Mouse (Mus musculus) stomach, postnatal 0 days (tissue): ENCODE measurements around the gene Mepe.

ENCODE experiments used
- CTCF ChIP-seq: IDR thresholded peaks from 2 replicates; pipeline ENCODE4 v1.5.1; 2016; ENCODE audit warnings: antibody characterized with exemption, low read depth, mild to moderate bottlenecking, moderate library complexity
- EP300 ChIP-seq: optimal IDR thresholded peaks from 2 replicates; pipeline ENCODE3; 2016; ENCODE audit warnings: antibody characterized with exemption

DNA sequence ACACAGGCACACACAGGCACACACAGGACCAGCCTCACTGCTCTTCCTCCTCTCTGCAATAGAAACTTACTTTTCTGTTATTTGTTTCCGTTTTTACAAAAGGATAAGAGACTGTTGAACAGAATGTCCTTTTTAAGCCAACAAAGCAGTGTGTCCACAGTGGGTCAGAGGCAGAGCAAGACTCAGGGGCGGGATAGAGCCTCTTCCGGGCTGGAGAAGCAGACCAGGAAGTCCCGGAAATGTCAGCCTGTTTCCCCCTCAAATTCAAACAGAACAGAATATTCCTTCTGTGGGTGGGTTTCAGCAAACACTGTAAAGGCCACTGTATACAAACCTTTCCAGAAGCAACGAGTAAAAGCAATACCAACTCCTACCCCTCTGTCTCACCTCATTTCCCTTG lies 26.7 kb downstream of the Mepe start:
- no peak for TF ChIP-seq CTCF
- no peak for TF ChIP-seq EP300
